Mouse (Mus musculus): ENCODE results near the gene Fbxo21. TPM values are rescaled to one million over a fixed set of nuclear protein-coding genes. Genes with fewer than 3 reads are reported as not detected.
A peak's percentile ranks its signal among the peaks of the same experiment; 100 is the strongest.

Fbxo21 gene
- polyA plus RNA-seq, 1 experiment, result 51.1 TPM

- H3K4me3 ChIP-seq (ENCODE audit: control insufficient read depth, low read depth, low read length), result no peak overlapping the region
- no peak for TF ChIP-seq CTCF (IDR thresholded peaks at IDR 0.05; ENCODE audit: control insufficient read depth, insufficient read depth, insufficient replicate concordance, low read depth, low read length)
- TF ChIP-seq POLR2A (IDR thresholded peaks at IDR 0.05; ENCODE audit: control insufficient read depth, low read depth, low read length), result no peak
These were observed 37.1 kb upstream of the Fbxo21 start for GRCm38 (mm10) chr5:117939402-117939801.

GRCm38 (mm10) chr5:117941552-117941951, 35.0 kb upstream of the Fbxo21 start:
- TF ChIP-seq POLR2A (IDR thresholded peaks at IDR 0.05; ENCODE audit: control insufficient read depth, low read depth, low read length) (no peak), CTCF (IDR thresholded peaks at IDR 0.05; ENCODE audit: control insufficient read depth, insufficient read depth, insufficient replicate concordance, low read depth, low read length) (no peak)
- Histone ChIP-seq H3K4me1 (ENCODE audit: control insufficient read depth, insufficient read depth, low read length) (peaks cover 2% of the 10 kb centered on the region; the same call in 1 of the 2 replicates), H3K27me3 (ENCODE audit: control insufficient read depth, insufficient read depth, low read length) (no peaks in the 10 kb centered on the region), H3K36me3 (ENCODE audit: control insufficient read depth, insufficient read depth, low read length) (no peaks in the 10 kb centered on the region), H3K27ac (ENCODE audit: control insufficient read depth, insufficient read depth, low read depth, low read length) (no peak overlapping the region), H3K4me3 (ENCODE audit: control insufficient read depth, low read depth, low read length) (no peak overlapping the region)

More at GRCm38 (mm10) chr5:117939402-117939801, 37.1 kb upstream of the Fbxo21 start:
- Histone ChIP-seq H3K36me3 (ENCODE audit: control insufficient read depth, insufficient read depth, low read length) (no peaks in the 10 kb centered on the region), H3K27me3 (ENCODE audit: control insufficient read depth, insufficient read depth, low read length) (no peaks in the 10 kb centered on the region), H3K27ac (ENCODE audit: control insufficient read depth, insufficient read depth, low read depth, low read length) (no peak overlapping the region), H3K4me1 (ENCODE audit: control insufficient read depth, insufficient read depth, low read length) (peaks cover 2% of the 10 kb centered on the region; the same call in 1 of the 2 replicates)

- TF ChIP-seq CTCF (IDR thresholded peaks at IDR 0.05; ENCODE audit: control insufficient read depth, insufficient read depth, insufficient replicate concordance, low read depth, low read length), result no peak; the same call in 1 of the 2 replicates
- TF ChIP-seq POLR2A (IDR thresholded peaks at IDR 0.05; ENCODE audit: control insufficient read depth, low read depth, low read length), result no peak
These were observed 29.9 kb upstream of the Fbxo21 start for GRCm38 (mm10) chr5:117946605-117947004.

GRCm38 (mm10) chr5:117949393-117949792, 27.1 kb upstream of the Fbxo21 start:
- Histone ChIP-seq H3K36me3 (ENCODE audit: control insufficient read depth, insufficient read depth, low read length) (no peaks in the 10 kb centered on the region), H3K27ac (ENCODE audit: control insufficient read depth, insufficient read depth, low read depth, low read length) (no peak overlapping the region), H3K4me3 (ENCODE audit: control insufficient read depth, low read depth, low read length) (peak overlapping the region; percentile 7), H3K4me1 (ENCODE audit: control insufficient read depth, insufficient read depth, low read length) (peaks cover 2% of the 10 kb centered on the region; the same call in 1 of the 2 replicates), H3K27me3 (ENCODE audit: control insufficient read depth, insufficient read depth, low read length) (no peaks in the 10 kb centered on the region)
- TF ChIP-seq POLR2A (IDR thresholded peaks at IDR 0.05; ENCODE audit: control insufficient read depth, low read depth, low read length) (no peak), CTCF (IDR thresholded peaks at IDR 0.05; ENCODE audit: control insufficient read depth, insufficient read depth, insufficient replicate concordance, low read depth, low read length) (no peak)

More at GRCm38 (mm10) chr5:117946605-117947004, 29.9 kb upstream of the Fbxo21 start:
- Histone ChIP-seq H3K27me3 (ENCODE audit: control insufficient read depth, insufficient read depth, low read length) (no peaks in the 10 kb centered on the region), H3K36me3 (ENCODE audit: control insufficient read depth, insufficient read depth, low read length) (no peaks in the 10 kb centered on the region), H3K4me3 (ENCODE audit: control insufficient read depth, low read depth, low read length) (no peak overlapping the region), H3K27ac (ENCODE audit: control insufficient read depth, insufficient read depth, low read depth, low read length) (no peak overlapping the region), H3K4me1 (ENCODE audit: control insufficient read depth, insufficient read depth, low read length) (peaks cover 2% of the 10 kb centered on the region; the same call in 1 of the 2 replicates)

GRCm38 (mm10) chr5:117953893-117954292, 22.6 kb upstream of the Fbxo21 start:
- H3K27me3 ChIP-seq (ENCODE audit: control insufficient read depth, insufficient read depth, low read length), result no peaks in the 10 kb centered on the region
- peaks cover 2% of the 10 kb centered on the region; the same call in 1 of the 2 replicates for H3K4me1 ChIP-seq (ENCODE audit: control insufficient read depth, insufficient read depth, low read length)
- no peaks in the 10 kb centered on the region for H3K36me3 ChIP-seq (ENCODE audit: control insufficient read depth, insufficient read depth, low read length)
- no peak for TF ChIP-seq CTCF (IDR thresholded peaks at IDR 0.05; ENCODE audit: control insufficient read depth, insufficient read depth, insufficient replicate concordance, low read depth, low read length)
- TF ChIP-seq POLR2A (IDR thresholded peaks at IDR 0.05; ENCODE audit: control insufficient read depth, low read depth, low read length), result no peak
- H3K4me3 ChIP-seq (ENCODE audit: control insufficient read depth, low read depth, low read length), result no peak overlapping the region
- H3K27ac ChIP-seq (ENCODE audit: control insufficient read depth, insufficient read depth, low read depth, low read length), result no peak overlapping the region

- Histone ChIP-seq H3K4me1 (ENCODE audit: control insufficient read depth, insufficient read depth, low read length) (peaks cover 2% of the 10 kb centered on the region; the same call in 1 of the 2 replicates), H3K27ac (ENCODE audit: control insufficient read depth, insufficient read depth, low read depth, low read length) (no peak overlapping the region), H3K4me3 (ENCODE audit: control insufficient read depth, low read depth, low read length) (no peak overlapping the region), H3K36me3 (ENCODE audit: control insufficient read depth, insufficient read depth, low read length) (no peaks in the 10 kb centered on the region), H3K27me3 (ENCODE audit: control insufficient read depth, insufficient read depth, low read length) (no peaks in the 10 kb centered on the region)
- no peak for TF ChIP-seq POLR2A (IDR thresholded peaks at IDR 0.05; ENCODE audit: control insufficient read depth, low read depth, low read length)
- no peak for TF ChIP-seq CTCF (IDR thresholded peaks at IDR 0.05; ENCODE audit: control insufficient read depth, insufficient read depth, insufficient replicate concordance, low read depth, low read length)
These were observed 22.1 kb upstream of the Fbxo21 start for GRCm38 (mm10) chr5:117954429-117954828.

- peak overlapping the region; percentile 40 for H3K4me3 ChIP-seq (ENCODE audit: control insufficient read depth, low read depth, low read length)
- no peaks in the 10 kb centered on the region for H3K36me3 ChIP-seq (ENCODE audit: control insufficient read depth, insufficient read depth, low read length)
- TF ChIP-seq CTCF (IDR thresholded peaks at IDR 0.05; ENCODE audit: control insufficient read depth, insufficient read depth, insufficient replicate concordance, low read depth, low read length), result peak; percentile 21; the same call in 1 of the 2 replicates
- no peak for TF ChIP-seq POLR2A (IDR thresholded peaks at IDR 0.05; ENCODE audit: control insufficient read depth, low read depth, low read length)
- H3K27me3 ChIP-seq (ENCODE audit: control insufficient read depth, insufficient read depth, low read length), result no peaks in the 10 kb centered on the region
- H3K4me1 ChIP-seq (ENCODE audit: control insufficient read depth, insufficient read depth, low read length), result no peaks in the 10 kb centered on the region; the same call in 1 of the 2 replicates
- no peak overlapping the region for H3K27ac ChIP-seq (ENCODE audit: control insufficient read depth, insufficient read depth, low read depth, low read length)
These were observed 20.7 kb upstream of the Fbxo21 start for GRCm38 (mm10) chr5:117955675-117956420.
